Mouse (Mus musculus) stomach, postnatal 0 days (tissue): ENCODE results near the gene Rbm6. TPM values are rescaled to one million over a fixed set of nuclear protein-coding genes. Genes with fewer than 3 reads are reported as not detected.
A peak's percentile ranks its signal among the peaks of the same experiment; 100 is the strongest.

ENCODE experiments used
- ATAC-seq: fragments of 200-750 bp; cut with Nextera tagmentation; 2 replicates; pipeline ENCODE4 v1.8.0; 2017; ENCODE audit not compliant: low FRiP score, low TSS enrichment
- DNase-seq: peaks from one replicate; pipeline ENCODE4 v3.0.0-alpha.2; 2016; ENCODE audit warnings: low spot score
- H3K27ac ChIP-seq: fragments of 300-500 bp; sonication (generic); replicated peaks from 2 replicates; pipeline ENCODE4 v1.5.1; 2014; ENCODE audit warnings: mild to moderate bottlenecking, control low read depth
- H3K27me3 ChIP-seq: fragments of 300-500 bp; sonication (generic); 2 replicates; pipeline ENCODE4 v1.6.1; 2014; ENCODE audit warnings: low read length; ENCODE audit not compliant: control insufficient read depth, insufficient read depth
- H3K36me3 ChIP-seq: fragments of 300-500 bp; sonication (generic); 2 replicates; pipeline ENCODE4 v1.6.1; 2014; ENCODE audit warnings: low read length, mixed read lengths; ENCODE audit not compliant: control insufficient read depth, insufficient read depth
- H3K4me1 ChIP-seq: fragments of 300-500 bp; sonication (generic); replicated peaks from 2 replicates; pipeline ENCODE4 v1.6.1; 2014; ENCODE audit warnings: antibody characterized with exemption; ENCODE audit not compliant: control insufficient read depth, insufficient read depth
- H3K4me2 ChIP-seq: fragments of 300-500 bp; sonication (generic); replicated peaks from 2 replicates; pipeline ENCODE4 v1.6.1; 2014; ENCODE audit warnings: low read depth, mild to moderate bottlenecking, control low read depth, moderate library complexity
- H3K4me3 ChIP-seq: fragments of 300-500 bp; sonication (generic); 2 replicates; pipeline ENCODE4 v1.5.1; 2014; ENCODE audit warnings: low read depth, low read length, control low read depth
- H3K9ac ChIP-seq: fragments of 300-500 bp; sonication (generic); 2 replicates; pipeline ENCODE4 v1.6.1; 2014; ENCODE audit warnings: mild to moderate bottlenecking, low read length, control low read depth, mixed read lengths
- H3K9me3 ChIP-seq: fragments of 300-500 bp; sonication (generic); 2 replicates; pipeline ENCODE4 v1.6.1; 2016; ENCODE audit warnings: low read length; ENCODE audit not compliant: control insufficient read depth
- CTCF ChIP-seq: IDR thresholded peaks from 2 replicates; pipeline ENCODE4 v1.5.1; 2016; ENCODE audit warnings: antibody characterized with exemption, low read depth, mild to moderate bottlenecking, moderate library complexity
- EP300 ChIP-seq: optimal IDR thresholded peaks from 2 replicates; pipeline ENCODE3; 2016; ENCODE audit warnings: antibody characterized with exemption
- WGBS: fragments of 180-500 bp; shearing (Covaris S2); extraction: QIAGEN DNeasy Blood & Tissue Kit; methylation state at CpG from one replicate; pipeline ENCODE4 v1.1.7; 2014; 5-methylcytosine and 5-hydroxymethylcytosine counted together
- polyA plus RNA-seq: library from polyadenylated mRNA; unstranded; fragments of >200 nt; fragmentation: Nextera tagmentation; extraction: Ambion mirVana; gene quantifications from 2 replicates; pipeline ENCODE4 v1.2.1, GENCODE M21; 2015

The Rbm6 gene
- polyA plus RNA-seq, 1 experiment from 2014 or later, result 25.6 TPM

- no peak for ATAC-seq
- H3K27ac ChIP-seq, result no peak overlapping the region
- no peak for TF ChIP-seq EP300
- TF ChIP-seq CTCF, result no peak
Observed at GRCm38 (mm10) chr9:107776809-107777208, 96.2 kb downstream of the Rbm6 start.

GRCm38 (mm10) chr9:107774411-107774810 lies 98.6 kb downstream of the Rbm6 start:
- TF ChIP-seq EP300 (no peak), CTCF (no peak)
- no peaks in the 10 kb centered on the region for H3K9me3 ChIP-seq
- H3K9ac ChIP-seq, result no peak overlapping the region
- H3K27me3 ChIP-seq, result no peaks in the 10 kb centered on the region
- WGBS, result 99% methylated on average over 3 of the region's 3 CpGs
- peaks cover 15% of the 10 kb centered on the region for H3K36me3 ChIP-seq
- ATAC-seq (no peak), DNase-seq (no peak)
- H3K27ac ChIP-seq, result no peak overlapping the region
- H3K4me3 ChIP-seq, result no peak overlapping the region
- no peak overlapping the region for H3K4me2 ChIP-seq
- no peaks in the 10 kb centered on the region for H3K4me1 ChIP-seq

More at GRCm38 (mm10) chr9:107776809-107777208, 96.2 kb downstream of the Rbm6 start:
- no peaks in the 10 kb centered on the region for H3K27me3 ChIP-seq
- DNase-seq, result no peak
- peaks cover 17% of the 10 kb centered on the region for H3K36me3 ChIP-seq
- no peak overlapping the region for H3K9ac ChIP-seq
- H3K4me1 ChIP-seq, result no peaks in the 10 kb centered on the region
- no peak overlapping the region for H3K4me2 ChIP-seq
- no peaks in the 10 kb centered on the region for H3K9me3 ChIP-seq
- H3K4me3 ChIP-seq, result no peak overlapping the region

- ATAC-seq, result no peak
- H3K4me2 ChIP-seq, result no peak overlapping the region
- 67% methylated on average over 2 of the region's 2 CpGs for WGBS
Observed at GRCm38 (mm10) chr9:107771782-107772181, 101.3 kb downstream of the Rbm6 start.

GRCm38 (mm10) chr9:107770374-107771290 lies 102.4 kb downstream of the Rbm6 start, which contains the start of gene Rbm5:
Rbm5 (minus strand) TSS chr9:107770996.
- H3K4me2 ChIP-seq, result peak within 1 kb of the TSS; percentile 75
- H3K36me3 ChIP-seq, result peaks cover 16% of the 10 kb centered on the region
- TF ChIP-seq EP300, result peak; percentile 82
- no peak for TF ChIP-seq CTCF
- H3K9ac ChIP-seq, result peak within 1 kb of the TSS; percentile 99
- peak within 1 kb of the TSS; percentile 94 for H3K27ac ChIP-seq
- DNase-seq, result peak; percentile 97
- H3K9me3 ChIP-seq, result no peaks in the 10 kb centered on the region
- ATAC-seq, result peak; percentile 100
- H3K27me3 ChIP-seq, result no peaks in the 10 kb centered on the region
- peak within 1 kb of the TSS; percentile 97 for H3K4me3 ChIP-seq
- no peaks in the 10 kb centered on the region for H3K4me1 ChIP-seq
- under 1% methylated on average over 60 of the region's 60 CpGs for WGBS

More at GRCm38 (mm10) chr9:107771782-107772181, 101.3 kb downstream of the Rbm6 start:
- Histone ChIP-seq H3K9ac (no peak overlapping the region), H3K27ac (no peak overlapping the region), H3K36me3 (peaks cover 18% of the 10 kb centered on the region; the same call in 1 of the 2 replicates), H3K4me1 (no peaks in the 10 kb centered on the region), H3K4me3 (no peak overlapping the region), H3K9me3 (no peaks in the 10 kb centered on the region), H3K27me3 (no peaks in the 10 kb centered on the region)
- DNase-seq, result no peak
- TF ChIP-seq EP300, result no peak
- no peak for TF ChIP-seq CTCF

- H3K9ac ChIP-seq, result peak overlapping the region; percentile 99
- no peaks in the 10 kb centered on the region for H3K4me1 ChIP-seq
- H3K9me3 ChIP-seq, result no peaks in the 10 kb centered on the region
- WGBS, result under 1% methylated on average over 9 of the region's 9 CpGs
- no peak for ATAC-seq
- peak overlapping the region; percentile 75 for H3K4me2 ChIP-seq
- H3K27ac ChIP-seq, result peak overlapping the region; percentile 94; the same call in 1 of the 2 replicates
- H3K27me3 ChIP-seq, result no peaks in the 10 kb centered on the region
- H3K4me3 ChIP-seq, result peak overlapping the region; percentile 97
- TF ChIP-seq EP300, result no peak
- no peak for TF ChIP-seq CTCF
- H3K36me3 ChIP-seq, result peaks cover 21% of the 10 kb centered on the region
- no peak for DNase-seq
Observed at GRCm38 (mm10) chr9:107770037-107770373, 103.0 kb downstream of the Rbm6 start.

- H3K36me3 ChIP-seq, result peaks cover 24% of the 10 kb centered on the region
- ATAC-seq (no peak), DNase-seq (no peak)
- no peaks in the 10 kb centered on the region for H3K4me1 ChIP-seq
- H3K9ac ChIP-seq, result no peak overlapping the region; the same call in 1 of the 2 replicates
- TF ChIP-seq CTCF (peak; percentile 19; the same call in 1 of the 2 replicates), EP300 (no peak)
- H3K4me3 ChIP-seq, result peak overlapping the region; percentile 97
- 8% methylated on average over 4 of the region's 4 CpGs for WGBS
- no peaks in the 10 kb centered on the region for H3K9me3 ChIP-seq
- no peaks in the 10 kb centered on the region for H3K27me3 ChIP-seq
- H3K27ac ChIP-seq, result no peak overlapping the region
- H3K4me2 ChIP-seq, result peak overlapping the region; percentile 75
Observed at GRCm38 (mm10) chr9:107769445-107770000, 103.5 kb downstream of the Rbm6 start.
